Mouse (Mus musculus) retina, embryonic 14.5 days (tissue): ENCODE results near the gene Rps16.

Source experiments
- DNase-seq: peaks from one replicate; pipeline ENCODE4 v3.0.0-alpha.2; 2015; ENCODE audit warnings: low spot score

The Rps16 gene

GRCm38 (mm10) chr7:28390331-28390730 lies 39.9 kb downstream of the Rps16 start:
- no peak for DNase-seq

GRCm38 (mm10) chr7:28392429-28393271 lies 42.2 kb downstream of the Rps16 start, which contains the start of the genes Med29 and Paf1:
Med29 (minus strand) TSS chr7:28392708.
Paf1 (plus strand) TSS chr7:28392951.
- DNase-seq, result peak; percentile 98

DNA sequence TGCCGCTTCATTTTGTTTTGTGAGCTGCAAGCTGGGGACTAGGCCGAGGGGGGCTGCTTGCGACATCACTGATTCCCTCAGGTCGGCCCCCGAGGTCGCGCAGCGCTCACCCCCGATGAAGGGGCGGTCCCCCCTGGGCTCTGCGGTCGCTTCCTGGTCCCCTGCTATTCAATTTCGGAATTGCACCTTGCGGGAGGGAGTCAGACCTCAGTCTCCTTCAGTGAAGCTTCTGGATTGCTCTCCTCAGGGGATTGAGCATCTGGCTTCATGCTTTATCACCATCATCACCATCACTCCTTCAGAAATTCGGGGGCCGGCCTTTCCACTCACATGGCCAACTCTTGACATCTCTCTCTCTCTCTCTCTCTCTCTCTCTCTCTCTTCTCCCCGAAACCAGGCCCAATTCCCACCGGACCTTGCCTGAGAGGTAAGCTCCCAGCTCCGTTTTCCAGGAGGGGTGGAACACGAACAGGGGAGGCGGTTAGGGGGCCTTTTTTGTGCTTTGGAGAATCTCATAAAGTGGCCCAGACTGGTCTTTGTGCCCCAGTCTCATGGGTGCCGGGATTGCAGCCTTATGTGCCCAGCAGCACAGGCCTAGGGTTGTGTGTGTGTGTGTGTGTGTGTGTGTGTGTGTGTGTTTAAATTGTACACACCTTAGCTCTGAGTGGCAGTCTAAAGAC lies 43.0 kb downstream of the Rps16 start:
- no peak for DNase-seq

DNA sequence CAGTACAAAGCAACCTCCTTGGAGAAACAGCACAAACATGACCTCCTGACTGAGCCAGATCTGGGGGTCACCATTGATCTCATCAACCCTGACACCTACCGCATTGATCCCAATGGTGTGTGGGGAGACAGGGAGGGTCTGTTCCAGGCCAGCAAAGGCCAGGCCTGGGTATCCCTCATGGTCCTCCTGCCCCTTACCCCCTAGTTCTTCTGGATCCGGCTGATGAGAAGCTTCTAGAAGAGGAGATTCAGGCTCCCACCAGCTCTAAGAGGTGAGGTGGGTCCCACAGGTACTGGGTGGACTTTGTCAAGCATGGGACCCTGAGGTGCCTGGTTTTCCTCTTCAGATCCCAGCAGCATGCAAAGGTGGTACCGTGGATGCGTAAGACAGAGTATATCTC lies 45.0 kb downstream of the Rps16 start:
- no peak for DNase-seq

GRCm38 (mm10) chr7:28398000-28398399 lies 47.5 kb downstream of the Rps16 start:
- DNase-seq, result peak; percentile 66

DNA sequence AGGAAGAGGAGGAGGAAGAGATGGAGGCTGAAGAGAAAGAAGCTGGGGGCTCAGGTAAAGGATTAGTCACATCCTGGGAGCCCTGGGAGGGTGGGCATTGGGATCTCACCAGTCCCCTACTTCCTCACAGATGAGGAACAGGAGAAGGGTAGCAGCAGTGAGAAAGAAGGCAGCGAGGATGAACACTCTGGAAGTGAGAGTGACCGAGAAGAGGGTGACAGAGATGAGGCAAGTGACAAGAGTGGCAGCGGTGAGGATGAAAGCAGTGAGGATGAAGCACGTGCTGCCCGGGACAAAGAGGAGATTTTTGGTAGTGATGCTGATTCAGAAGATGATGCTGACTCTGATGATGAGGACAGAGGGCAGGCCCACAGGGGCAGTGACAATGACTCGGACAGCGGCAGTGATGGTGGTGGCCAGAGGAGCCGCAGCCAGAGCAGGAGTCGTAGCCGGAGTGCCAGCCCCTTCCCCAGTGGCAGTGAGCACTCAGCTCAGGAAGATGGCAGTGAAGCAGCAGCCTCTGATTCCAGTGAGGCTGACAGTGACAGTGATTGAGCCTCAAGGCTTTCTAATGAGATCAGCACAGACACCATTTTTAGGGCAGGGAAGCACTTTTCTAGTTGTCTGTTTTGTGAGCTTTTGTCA lies 48.4 kb downstream of the Rps16 start:
- no peak for DNase-seq

DNA sequence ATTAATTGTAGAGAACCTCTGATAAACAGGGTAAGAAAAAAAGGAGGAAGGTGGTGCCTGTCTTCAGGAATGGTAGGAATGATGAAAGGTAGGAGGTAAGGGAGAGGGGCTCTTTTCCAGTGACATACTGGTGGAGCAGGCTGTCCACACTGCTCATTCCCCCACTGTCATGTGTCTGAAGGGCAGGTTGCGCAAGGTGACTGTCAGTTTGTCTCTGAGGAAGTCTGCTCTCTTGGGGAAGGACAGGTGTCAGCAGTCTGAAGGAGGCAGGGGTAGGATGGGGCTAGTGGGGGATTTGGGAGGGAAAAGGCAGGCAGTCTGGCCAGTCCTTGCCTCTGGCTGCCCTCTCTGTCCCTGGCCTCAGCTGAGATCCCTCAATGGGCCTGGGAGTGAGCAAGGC lies 50.6 kb downstream of the Rps16 start:
- DNase-seq, result no peak

- no peak for DNase-seq
These were observed 51.5 kb downstream of the Rps16 start for GRCm38 (mm10) chr7:28401942-28402341.
